Mouse (Mus musculus) spleen, postnatal 14 days (tissue): ENCODE data around the gene Tango2.
A peak's percentile ranks its signal among the peaks of the same experiment; 100 is the strongest.

Experiments
- DNase-seq, 2 experiments: peaks; one replicate each; pipeline ENCODE4 v3.0.0; 2021 to 2022; ENCODE audit warnings: low spot score in 2 of 2

The Tango2 gene

DNA sequence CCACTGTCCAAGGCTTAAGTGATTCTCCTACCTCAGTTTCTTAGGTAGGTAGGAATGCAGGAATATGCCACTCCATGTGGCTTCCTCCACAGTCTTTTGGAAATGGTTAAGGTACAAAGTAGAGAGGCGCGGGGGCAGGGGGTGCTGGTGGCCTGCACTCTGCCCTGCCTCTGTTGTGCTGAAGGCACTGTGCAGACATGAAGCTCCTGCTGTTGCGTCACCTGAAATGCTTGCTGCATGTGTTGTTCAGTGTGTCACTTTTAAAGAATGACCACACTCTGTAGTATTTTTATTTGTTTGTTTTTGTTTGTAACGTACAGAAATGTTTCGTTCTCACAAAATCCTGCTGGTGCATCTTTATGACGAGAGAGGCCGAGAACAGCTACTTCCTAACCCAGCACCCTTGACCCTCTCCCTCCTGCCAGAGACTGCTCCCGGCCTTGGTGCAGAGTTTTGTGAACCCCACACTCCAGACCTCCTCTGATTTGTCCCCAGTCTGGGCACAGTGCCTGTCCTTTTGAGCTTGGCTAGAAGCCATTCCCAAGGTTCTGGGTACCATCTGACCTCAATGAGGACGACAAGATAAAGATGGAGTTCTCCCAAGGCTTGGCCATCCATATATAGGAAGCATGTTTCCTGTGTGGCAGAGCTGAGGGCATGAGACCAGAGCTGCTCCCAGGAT, 35.3 kb upstream of the Tango2 start:
- no peak for DNase-seq

DNA sequence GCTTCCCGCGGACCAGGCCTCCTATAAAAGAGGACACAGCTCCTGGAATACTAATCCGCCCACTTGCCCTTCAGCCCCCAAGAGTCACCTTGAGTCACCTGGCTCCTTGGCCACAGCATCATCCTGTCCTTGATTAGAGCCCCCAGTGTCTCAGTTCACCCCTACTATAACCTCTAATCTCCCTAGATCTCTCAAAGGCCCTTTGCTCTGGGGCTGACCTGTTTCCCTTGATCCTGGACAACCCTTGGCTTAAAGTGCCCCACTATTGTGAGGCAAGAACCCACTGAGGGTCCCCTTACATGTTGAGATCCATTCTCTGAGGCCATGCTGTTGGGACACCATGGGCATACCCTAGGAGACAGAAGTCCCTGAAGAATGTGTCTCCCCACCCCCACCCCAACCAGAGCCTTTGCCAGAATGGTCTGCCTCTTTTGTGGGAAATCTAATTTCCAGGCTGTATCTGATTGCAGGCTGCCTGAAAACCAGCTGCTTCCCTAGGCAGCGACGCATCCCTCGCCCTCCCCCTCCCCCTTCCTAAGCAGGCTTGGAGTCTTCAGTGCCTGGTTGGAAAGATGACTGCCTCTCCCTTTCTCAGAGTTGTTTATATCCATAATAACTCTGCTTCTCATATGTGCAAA, 33.8 kb upstream of the Tango2 start:
- no peak for DNase-seq

DNA sequence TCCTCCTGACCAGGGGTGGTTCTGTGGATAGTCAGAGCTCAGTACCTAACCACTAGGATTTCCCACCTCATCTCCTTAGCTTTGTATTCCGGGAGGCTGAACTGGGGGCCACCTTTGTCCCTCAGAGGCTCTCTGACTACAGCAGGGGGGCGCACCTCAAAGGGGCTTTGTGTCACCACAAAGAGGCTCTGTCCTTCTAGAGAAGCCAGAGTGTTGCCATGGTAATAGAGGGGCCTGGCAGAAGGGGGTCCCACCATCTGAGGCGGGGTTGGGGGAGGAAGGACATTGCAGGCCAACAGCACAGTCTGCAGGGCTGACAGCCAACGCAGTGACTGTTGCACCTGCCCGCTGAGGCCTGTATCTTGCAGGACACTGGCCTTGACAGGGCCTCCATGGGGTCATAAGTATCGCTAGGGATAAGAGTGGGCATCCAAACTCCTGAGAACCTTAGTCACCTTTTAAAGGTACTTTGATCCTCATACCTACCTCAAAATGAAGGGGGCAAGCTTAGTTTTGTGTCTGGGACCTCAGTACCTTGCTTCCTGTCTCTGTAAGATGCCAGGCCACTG, 32.7 kb upstream of the Tango2 start:
- no peak for DNase-seq

DNA sequence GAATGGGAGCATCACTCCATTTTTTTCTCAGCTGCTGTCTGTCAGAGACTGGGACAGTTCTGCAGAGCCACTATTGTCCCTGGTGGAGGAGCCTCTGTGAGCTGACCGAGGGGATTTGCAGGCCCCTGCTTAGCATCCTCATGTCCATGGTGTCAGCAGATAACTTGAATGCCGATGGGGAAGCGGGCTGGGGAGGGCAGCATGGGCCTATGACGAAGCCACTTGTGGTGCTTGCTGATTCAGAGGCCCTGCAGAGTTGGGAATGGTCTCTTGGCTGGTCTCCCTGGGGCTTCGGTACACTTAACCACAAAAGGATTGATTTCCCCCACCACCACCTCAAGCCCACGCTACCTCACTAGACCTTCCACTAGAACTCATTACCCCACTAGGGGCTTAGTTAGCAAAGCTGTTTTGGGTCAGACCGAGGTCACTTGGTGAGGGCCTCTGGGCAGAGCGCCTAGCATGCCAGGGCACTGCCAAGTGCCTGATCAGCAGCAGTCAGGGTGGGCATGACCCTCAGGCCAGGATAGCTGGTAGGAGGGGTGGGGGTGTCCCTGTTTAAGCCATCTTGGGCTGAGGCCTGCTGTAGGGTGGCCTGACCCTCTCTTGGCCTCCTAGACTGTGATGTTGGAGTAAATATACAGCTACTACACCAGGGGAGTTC, 31.6 kb upstream of the Tango2 start:
- DNase-seq = no peak

DNA sequence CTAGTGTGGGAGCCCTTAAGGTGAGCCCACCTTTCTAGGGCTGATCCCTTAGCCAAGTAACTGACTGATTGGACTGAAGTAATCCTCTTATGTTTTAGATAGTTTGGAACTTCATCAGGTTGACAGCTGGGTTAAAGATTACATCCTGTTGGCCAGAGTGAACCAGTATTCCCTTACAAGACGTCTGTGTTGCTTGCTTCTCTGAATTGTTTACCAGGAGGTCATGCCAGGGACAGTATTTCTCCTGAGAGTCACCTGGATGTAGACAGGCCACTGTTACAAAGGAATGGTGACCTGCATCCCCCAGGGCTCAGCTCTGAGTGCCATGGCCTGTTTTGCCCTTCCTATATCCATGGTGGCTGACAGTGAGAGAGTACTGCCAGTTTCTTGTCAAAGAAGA, 30.6 kb upstream of the Tango2 start:
- no peak for DNase-seq

DNA sequence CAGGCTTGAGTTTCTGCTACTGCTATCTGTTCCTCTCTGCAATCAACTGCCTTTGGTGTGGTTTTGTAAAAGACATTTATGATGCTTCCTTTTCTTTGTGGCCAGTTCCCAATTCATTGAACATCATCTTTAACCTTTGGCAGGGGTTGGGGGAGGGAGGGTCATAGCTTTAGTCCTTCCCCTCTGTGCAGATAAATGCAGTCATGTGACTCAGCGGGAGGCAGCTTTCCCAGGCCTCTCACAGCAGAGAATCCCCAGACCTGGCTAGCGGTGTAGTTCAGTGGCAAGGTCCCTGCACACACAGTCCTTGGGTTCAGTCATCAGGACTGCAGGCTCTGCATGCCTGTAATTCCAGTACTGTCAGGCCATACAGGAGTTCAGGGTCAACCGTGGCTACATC, 29.3 kb upstream of the Tango2 start:
- no peak for DNase-seq

DNA sequence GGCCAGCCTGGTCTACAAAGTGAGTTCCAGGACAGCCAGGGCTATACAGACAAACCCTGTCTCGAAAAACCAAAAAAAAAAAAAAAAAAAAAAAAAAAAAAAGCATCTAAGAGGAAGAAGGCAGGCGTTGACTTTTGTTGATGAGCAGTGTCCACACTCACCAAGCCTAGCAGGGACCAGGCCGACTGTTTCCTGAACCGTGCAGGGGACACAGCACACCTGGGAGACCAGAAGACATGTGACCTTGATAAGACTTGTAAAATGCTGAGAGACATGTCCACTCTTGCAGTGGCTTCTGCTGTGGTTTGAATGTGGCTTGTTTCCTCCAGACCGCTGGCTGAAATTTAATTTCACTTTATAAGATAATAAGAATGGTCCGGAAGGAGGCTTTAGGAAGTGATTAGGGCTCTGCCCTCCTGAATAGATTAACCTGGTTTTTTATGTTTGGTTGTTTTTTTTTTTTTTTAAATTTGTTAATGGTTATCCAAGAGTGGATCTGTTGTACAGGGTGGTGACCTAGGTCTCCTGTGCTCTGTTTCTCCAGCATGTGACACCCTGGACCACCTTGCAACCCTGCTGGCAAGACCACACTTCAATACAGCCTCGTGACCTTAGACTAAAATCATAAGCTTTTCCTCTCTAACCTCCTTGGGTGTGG, 28.5 kb upstream of the Tango2 start:
- DNase-seq = no peak

DNA sequence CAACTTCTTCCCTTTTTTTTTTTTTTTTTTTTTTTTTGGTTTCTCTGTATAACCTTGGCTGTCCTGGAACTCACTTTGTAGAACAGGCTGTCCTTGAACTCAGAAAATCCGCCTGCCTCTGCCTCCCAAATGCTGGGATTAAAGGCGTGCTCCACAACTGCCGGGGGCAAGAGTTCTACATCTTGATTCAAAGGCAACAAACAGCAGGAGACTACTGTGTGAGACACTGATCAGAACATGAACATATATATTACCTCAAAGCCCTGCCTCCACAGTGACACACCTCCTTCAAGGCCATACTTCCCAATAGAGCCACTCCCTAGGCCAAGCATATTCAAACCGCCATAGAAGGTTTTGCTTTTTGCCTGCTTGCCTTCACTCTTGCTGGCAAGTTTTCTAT, 25.7 kb upstream of the Tango2 start:
- no peak for DNase-seq

DNA sequence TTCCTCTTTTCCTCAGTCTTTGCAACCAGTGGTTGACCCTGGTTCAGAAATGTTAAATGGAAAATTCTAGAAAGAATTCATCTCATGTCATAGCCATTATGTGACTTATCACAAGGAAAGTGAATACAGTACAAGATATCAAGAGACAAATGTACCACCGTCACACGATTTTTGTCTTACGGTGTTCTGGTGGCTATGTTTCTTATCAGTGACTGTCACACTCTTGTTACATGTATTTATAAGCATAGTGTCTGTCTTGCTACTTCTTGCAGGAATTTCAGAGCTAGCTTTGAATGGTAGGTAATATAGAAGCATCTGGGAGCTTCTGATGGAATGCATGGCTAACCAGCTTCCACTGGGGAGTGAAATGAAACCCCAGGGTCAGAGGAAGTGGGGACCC, 22.3 kb upstream of the Tango2 start:
- DNase-seq = no peak

DNA sequence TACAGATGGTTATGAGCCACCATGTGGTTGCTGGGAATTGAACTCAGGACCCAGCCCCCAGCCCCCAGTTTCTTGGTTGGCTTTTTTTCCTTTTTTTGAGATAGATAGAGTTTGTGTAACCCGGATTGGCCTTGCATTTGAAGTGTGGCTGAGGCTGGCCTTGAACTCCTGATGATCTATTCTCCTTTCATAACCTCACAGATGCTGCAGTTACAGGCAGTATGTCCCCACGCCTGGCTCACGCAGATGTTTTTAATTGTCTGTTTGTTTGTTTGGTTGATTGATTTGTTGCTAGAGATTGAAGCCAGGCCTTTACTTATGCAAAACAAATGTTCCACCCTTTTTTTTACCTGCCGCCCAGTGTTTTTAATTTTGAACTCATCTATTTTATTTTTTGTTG, 18.9 kb upstream of the Tango2 start:
- DNase-seq = no peak

DNA sequence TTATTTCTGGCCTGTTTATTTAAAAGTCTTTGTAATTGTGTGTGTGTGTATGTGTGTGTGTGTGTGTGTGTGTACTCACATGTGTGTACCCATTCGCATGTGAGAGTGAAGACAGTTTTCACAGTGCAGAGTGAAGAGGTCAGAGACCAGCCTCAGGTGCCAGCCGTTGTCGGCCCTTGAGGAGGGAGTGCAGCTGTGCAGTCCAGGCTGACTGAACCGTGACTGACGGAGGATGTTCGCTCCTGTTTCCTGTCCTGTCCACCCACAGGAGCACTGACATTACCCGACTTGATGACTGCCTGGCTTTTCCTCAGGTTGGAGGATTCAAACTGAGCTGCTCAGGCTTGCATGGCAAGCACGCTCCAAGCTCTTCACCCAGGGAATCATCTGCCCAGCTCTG, 15.0 kb upstream of the Tango2 start:
- DNase-seq = no peak

DNA sequence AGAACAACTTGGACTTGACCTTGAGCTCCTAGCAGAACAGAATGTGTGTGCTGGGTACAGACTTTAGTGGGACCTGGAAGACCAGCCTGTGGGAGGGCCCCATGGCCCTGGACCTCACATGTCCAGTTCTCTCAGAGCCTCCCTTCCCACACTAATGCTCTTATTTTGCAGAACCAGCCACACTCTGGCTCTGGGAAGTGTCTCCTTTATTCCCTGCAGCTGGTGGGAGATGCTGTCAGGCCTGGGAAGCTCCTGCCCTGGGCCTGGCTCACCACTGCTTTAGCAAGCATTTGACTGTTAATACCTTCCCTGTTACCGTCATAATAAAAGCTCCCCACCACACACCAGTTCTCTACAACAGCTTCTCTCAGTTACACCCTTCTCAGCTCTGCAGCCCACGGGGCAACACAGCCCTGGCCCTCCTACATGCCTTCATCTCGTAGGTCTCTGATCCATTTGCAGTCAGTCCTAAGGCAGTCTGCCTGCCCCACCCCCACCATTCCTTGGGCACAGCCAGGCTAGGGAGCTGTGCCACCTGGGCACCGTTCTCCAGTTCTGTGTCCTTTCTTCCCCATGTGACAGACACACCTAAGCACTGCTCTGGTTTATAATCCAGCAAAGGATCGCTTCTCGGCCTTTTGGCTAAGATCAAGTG, 12.4 kb upstream of the Tango2 start:
- no peak for DNase-seq

DNA sequence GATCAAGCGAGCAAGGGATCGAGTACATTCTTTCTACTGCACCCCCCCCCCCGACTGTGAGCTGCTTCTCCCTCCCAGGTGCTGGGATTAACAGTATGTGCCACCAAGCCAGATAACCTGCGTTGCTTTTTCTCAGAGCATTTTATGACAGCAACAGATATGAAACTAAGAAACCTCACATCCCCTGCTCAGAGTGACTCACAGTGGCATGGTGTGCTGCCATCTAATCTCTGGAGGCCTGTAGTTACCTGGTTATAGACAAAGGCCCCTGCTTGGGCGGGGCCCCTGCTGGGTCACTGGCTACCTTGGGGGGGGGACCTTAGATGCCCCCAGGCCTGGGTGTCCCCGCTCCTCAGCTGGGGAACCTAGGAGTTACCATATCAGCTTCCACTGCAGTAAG, 10.1 kb upstream of the Tango2 start:
- no peak for DNase-seq

DNA sequence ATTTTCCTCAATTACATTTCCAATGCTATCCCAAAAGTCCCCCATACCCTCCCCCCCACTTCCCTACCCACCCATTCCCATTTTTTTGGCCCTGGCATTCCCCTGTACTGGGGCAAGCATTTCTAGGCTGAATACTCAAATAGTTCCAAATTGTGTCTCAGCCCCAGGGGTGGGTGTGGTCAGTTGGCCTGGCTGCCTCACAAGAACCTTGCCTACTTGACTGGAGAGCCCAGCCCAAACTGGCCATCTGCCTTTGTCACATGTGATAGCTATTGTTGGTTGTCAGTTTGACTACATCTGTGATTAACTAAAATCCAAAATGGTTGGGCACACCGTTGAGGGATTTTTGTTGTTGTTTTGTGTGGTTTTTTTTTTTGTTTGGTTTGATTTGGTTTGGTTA, 9.1 kb upstream of the Tango2 start:
- no peak for DNase-seq

DNA sequence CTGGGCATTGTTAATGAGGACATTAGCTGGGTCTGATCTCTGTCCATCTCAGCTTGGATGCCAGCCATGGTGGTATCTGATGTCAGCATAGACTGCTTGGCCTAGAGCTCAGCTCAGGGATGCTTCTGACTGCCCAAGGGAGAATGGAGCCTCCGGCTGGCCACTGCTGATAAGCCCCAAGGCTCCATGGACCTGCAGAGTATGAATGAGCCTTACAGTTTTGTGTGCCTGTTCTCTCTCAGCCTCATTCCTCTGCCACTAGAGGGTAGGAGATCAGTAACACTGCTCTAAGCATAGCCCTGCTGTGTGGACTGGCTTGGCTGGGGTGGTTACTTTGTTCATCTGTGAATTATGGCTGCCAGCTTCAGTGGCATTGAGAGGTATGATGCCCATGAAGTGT, 5.2 kb upstream of the Tango2 start:
- DNase-seq = peak; percentile 29 to 37

DNA sequence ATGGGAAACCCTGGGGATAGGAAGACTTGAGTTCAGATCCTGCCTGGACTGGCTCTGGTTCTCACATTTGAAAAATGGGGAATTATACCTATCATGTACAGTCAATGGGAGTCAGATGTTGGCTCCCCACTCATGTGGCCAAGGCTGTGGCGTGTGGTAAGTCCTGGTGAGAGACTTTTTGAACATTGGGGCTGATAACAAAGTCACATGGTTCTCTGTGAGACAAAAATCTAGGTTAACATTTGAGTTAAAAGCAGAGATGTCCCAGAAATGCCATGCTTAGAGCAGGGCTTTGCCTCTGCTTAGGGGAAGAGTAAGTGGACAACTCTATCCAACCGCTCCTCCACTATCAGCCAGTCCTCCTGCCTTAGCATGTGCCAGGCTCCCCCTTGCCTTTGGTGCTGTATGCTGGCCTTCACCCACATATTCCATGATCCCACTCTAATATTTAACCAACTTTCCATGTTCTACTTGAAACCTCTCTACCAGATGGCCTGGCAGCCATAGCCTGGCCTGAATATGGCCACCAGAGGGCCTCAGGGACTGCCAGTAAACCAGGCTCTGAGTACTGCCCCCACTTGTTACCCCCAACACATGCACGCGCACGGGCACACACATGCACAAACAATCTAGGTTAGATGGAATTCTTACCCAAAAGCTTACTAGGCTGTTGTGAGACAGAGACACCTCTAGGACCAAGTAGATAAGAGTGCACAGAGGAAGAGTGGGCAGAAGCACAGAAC, 3.6 kb upstream of the Tango2 start:
- DNase-seq = peak in 1 of 2 experiments; percentile 27

DNA sequence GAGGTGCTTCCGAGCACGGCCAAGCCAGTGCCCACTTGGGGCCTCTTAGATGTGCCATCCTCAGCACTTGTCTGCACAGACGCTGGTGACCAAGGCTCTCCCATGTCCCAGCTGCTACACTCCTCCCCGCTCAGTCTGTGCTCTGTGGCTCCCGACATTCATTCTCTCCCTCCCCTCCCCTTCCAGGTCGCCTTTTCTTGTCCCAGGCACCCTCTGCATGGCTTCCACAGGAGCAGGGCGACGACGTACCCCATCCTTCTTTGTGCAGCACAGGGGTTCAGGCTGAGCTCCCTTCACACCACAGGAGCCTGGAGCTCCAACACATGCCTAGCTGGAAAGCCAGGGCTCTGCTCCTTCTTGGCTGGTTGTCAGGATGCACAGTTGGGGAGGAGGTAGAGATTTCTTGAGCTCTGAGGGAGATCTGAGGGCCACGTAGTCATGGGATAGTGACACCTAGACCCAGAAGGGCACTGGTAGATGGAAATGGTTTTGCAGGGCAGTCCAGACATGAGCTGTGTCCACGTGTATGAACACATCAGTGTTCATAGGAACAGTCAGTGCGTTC, 1.9 kb upstream of the Tango2 start:
- no peak for DNase-seq

DNA sequence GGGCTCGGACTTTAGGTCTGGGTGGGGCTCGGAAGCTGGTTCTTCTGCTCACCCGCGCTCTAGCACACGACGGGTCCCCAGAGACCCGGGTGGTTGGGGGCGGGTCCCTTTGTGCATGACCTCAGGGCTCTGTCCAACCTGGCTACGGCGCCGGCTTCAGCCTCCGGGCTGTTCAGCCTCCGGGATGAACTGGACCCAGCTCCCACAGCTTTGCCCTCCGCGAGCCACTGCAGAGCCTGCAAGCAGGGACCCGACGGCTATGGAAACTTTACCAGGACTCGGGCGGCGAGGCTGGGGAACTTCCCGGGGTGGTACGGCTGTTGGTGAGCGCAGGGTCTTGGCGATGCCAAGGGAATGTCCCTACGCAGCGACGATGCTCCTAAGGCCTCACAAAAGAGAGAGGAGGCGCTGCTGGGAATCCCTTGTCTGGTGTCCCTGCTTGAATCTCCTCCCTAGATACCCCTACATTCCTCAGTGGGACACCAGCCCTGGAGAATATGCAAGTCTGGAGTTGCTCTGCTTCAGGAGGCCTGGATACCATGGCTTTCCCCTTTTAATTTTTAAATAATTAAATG, 785 bp upstream of the Tango2 start:
- no peak for DNase-seq

DNA sequence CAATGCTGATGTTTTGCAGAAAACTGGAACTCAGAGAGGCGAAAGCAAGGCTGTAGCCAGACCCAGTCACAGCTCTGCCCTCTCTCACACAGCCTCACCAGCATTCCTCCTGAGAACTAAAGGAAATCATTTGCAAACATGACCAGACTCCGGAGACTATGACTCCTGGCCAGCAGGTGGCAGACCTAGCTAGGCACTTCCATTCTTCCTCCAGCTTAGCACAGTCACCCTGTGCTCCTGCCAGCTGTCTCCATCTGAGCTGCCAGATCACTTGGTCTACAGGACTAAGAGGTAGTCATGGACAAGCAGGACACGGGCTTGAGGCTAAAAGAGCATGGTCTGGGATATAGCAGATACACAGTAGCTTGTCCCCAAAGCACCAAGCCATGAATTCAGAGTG, 2.7 kb downstream of the Tango2 start:
- peak; percentile 61 to 75 for DNase-seq

DNA sequence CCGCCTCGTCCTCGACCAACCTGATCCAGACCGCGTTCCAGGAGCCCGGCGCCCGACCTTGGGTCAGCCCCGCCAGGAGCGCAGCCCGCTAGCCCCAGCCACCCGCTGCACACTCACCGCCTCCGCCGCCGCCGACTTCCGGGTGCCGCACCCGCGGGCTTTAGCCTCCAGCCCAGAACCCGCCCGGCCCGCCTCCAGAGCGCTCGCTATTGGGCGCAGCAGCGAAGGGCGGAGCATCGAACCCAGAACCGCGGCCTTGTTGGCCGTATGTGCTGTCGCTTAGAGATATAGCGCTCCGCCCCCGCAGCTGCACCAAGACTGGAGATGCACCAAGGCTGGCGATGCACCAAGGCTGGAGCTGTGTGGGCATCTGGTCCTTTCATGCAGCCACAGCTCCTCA, 4.1 kb downstream of the Tango2 start:
- DNase-seq = peak; percentile 97
